Mouse (Mus musculus) kidney, postnatal 36 days (tissue): ENCODE data around the gene Fkbp15.
"Not testable (repeated sequence)": the region's sequence is repeated elsewhere in the genome, so short reads cannot be mapped to it uniquely, and the experiment has no call there.

ENCODE experiments used
- DNase-seq, 2 experiments: peaks; one replicate each; pipeline ENCODE4 v3.0.0; 2021 to 2022; ENCODE audit warnings: mixed read lengths in 2 of 2

The Fkbp15 gene

GRCm38 (mm10) chr4:62276642-62277041, 83.7 kb downstream of the Fkbp15 start:
- DNase-seq, result no peak

GRCm38 (mm10) chr4:62274841-62275536, 85.4 kb downstream of the Fkbp15 start:
- no peak for DNase-seq

- no peak for DNase-seq
These were observed 86.4 kb downstream of the Fkbp15 start for GRCm38 (mm10) chr4:62273916-62274315.

- DNase-seq, result no peak
These were observed 87.7 kb downstream of the Fkbp15 start for GRCm38 (mm10) chr4:62272696-62273095.

GRCm38 (mm10) chr4:62267101-62267500, 93.2 kb downstream of the Fkbp15 start:
- no peak for DNase-seq

GRCm38 (mm10) chr4:62266016-62266415, 94.3 kb downstream of the Fkbp15 start:
- DNase-seq, result not testable (repeated sequence)

GRCm38 (mm10) chr4:62265154-62265836, 95.1 kb downstream of the Fkbp15 start:
- no peak for DNase-seq

- DNase-seq, result peak; percentile 14 to 34
These were observed 97.1 kb downstream of the Fkbp15 start for GRCm38 (mm10) chr4:62263133-62263844.

GRCm38 (mm10) chr4:62262276-62262675, 98.1 kb downstream of the Fkbp15 start, which contains the start of gene Slc31a2:
Slc31a2 (plus strand) TSS chr4:62262562.
- no peak for DNase-seq

GRCm38 (mm10) chr4:62256931-62257330, 103.4 kb downstream of the Fkbp15 start:
- peak; percentile 33 to 85 for DNase-seq

GRCm38 (mm10) chr4:62254551-62254950, 105.8 kb downstream of the Fkbp15 start:
- no peak for DNase-seq

- no peak for DNase-seq
These were observed 108.6 kb downstream of the Fkbp15 start for GRCm38 (mm10) chr4:62251776-62252175.

GRCm38 (mm10) chr4:62250896-62251544, 109.3 kb downstream of the Fkbp15 start:
- peak in 1 of 2 experiments; percentile 21 for DNase-seq
